Mouse (Mus musculus) CH12.LX (cell line): ENCODE measurements around the gene Olfr573-ps1.

Source experiments
- CTCF ChIP-seq, 2 experiments: IDR thresholded peaks in 1 of 2; conservative IDR thresholded peaks in 1 of 2; 2 replicates each; pipeline ENCODE4 v1.5.1; 2011 to 2012; ENCODE audit warnings: low read depth in 2 of 2, low read length in 2 of 2, improper control_type of control experiment in 1 of 2, inconsistent platforms in 1 of 2, mild to moderate bottlenecking in 1 of 2, moderate library complexity in 1 of 2
- EP300 ChIP-seq: IDR thresholded peaks from 2 replicates; pipeline ENCODE4 v1.6.1; 2011; ENCODE audit warnings: low read length, improper control_type of control experiment
- GABPA ChIP-seq: IDR thresholded peaks from 2 replicates; pipeline ENCODE4 v1.6.1; 2012; ENCODE audit warnings: low read depth, low read length, improper control_type of control experiment, inconsistent platforms; ENCODE audit not compliant: insufficient replicate concordance
- JUN ChIP-seq: IDR thresholded peaks from 2 replicates; pipeline ENCODE4 v1.6.1; 2011; ENCODE audit warnings: low read depth, mild to moderate bottlenecking, low read length, improper control_type of control experiment, moderate library complexity; ENCODE audit not compliant: insufficient read depth
- NRF1 ChIP-seq: IDR thresholded peaks from 2 replicates; pipeline ENCODE4 v1.6.1; 2014; ENCODE audit warnings: low read depth, mild to moderate bottlenecking, inconsistent platforms, low read length, improper control_type of control experiment, moderate library complexity
- POLR2A ChIP-seq: IDR thresholded peaks from 2 replicates; pipeline ENCODE4 v1.6.1; 2011; ENCODE audit warnings: low read depth, mild to moderate bottlenecking, improper control_type of control experiment, low read length
- RAD21 ChIP-seq: IDR thresholded peaks from 2 replicates; pipeline ENCODE4 v1.6.1; 2011; ENCODE audit warnings: low read depth, mild to moderate bottlenecking, low read length, improper control_type of control experiment, moderate library complexity
- TBP ChIP-seq: conservative IDR thresholded peaks from 2 replicates; pipeline ENCODE4 v1.6.1; 2011; ENCODE audit warnings: low read depth, low read length, improper control_type of control experiment
- UBTF ChIP-seq: IDR thresholded peaks from 2 replicates; pipeline ENCODE4 v1.6.1; 2012; ENCODE audit warnings: low read depth, mild to moderate bottlenecking, inconsistent platforms, low read length, improper control_type of control experiment, moderate library complexity
- USF2 ChIP-seq: conservative IDR thresholded peaks from 2 replicates; pipeline ENCODE4 v1.6.1; 2011; ENCODE audit warnings: low read depth, low read length, improper control_type of control experiment
- ZNF384 ChIP-seq: IDR thresholded peaks from 2 replicates; pipeline ENCODE4 v1.6.1; 2012; ENCODE audit warnings: low read depth, low read length, improper control_type of control experiment, inconsistent platforms

- TF ChIP-seq CTCF (conservative IDR thresholded peaks at IDR 0.05 in 1 of 2, IDR thresholded peaks at IDR 0.05 in 1 of 2; ENCODE audit: low read depth in 2 of 2, low read length in 2 of 2) (no peak), POLR2A (no peak), USF2 (no peak), NRF1 (no peak), GABPA (no peak), TBP (no peak), RAD21 (no peak), ZNF384 (no peak), JUN (no peak), UBTF (no peak), EP300 (no peak)
Observed at GRCm38 (mm10) chr7:102942475-102942874, at the start of gene Olfr573-ps1.
